Mouse (Mus musculus) liver, embryonic 14.5 days (tissue): ENCODE data around the gene Smarcb1. TPM values are rescaled to one million over a fixed set of nuclear protein-coding genes. Genes with fewer than 3 reads are reported as not detected.

Experiments used
- ATAC-seq: fragments of 200-750 bp; cut with Nextera tagmentation; 2 replicates; pipeline ENCODE4 v1.8.0; 2017; ENCODE audit warnings: moderate number of reproducible peaks, mild to moderate bottlenecking, moderate library complexity; ENCODE audit not compliant: insufficient read depth
- DNase-seq, 3 experiments: peaks; one replicate each; pipeline ENCODE4 v3.0.0-alpha.2; 2012 to 2013; ENCODE audit warnings: low read depth in 3 of 3, low spot score in 3 of 3
- H3K27ac ChIP-seq: fragments of 300-500 bp; sonication (generic); 2 replicates; pipeline ENCODE4 v1.5.1; 2014; ENCODE audit warnings: moderate library complexity, mild to moderate bottlenecking, control low read depth, inconsistent platforms
- H3K27me3 ChIP-seq: fragments of 300-500 bp; sonication (generic); 2 replicates; pipeline ENCODE4 v1.6.1; 2014; ENCODE audit warnings: mild to moderate bottlenecking, low read length, moderate library complexity; ENCODE audit not compliant: control insufficient read depth, insufficient read depth
- H3K36me3 ChIP-seq: fragments of 300-500 bp; sonication (generic); replicated peaks from 2 replicates; pipeline ENCODE4 v1.6.1; 2014; ENCODE audit warnings: low read depth; ENCODE audit not compliant: control insufficient read depth, insufficient read depth
- H3K4me1 ChIP-seq, 2 experiments: fragments of 200-500 bp in 1 of 2; fragments of 300-500 bp in 1 of 2; sonication (generic) in 1 of 2; replicated peaks; 2 replicates each; pipeline ENCODE4 v1.6.1; 2012 to 2014; ENCODE audit warnings: antibody characterized with exemption in 1 of 2, inconsistent platforms in 1 of 2, low read length in 1 of 2; ENCODE audit not compliant: control insufficient read depth in 2 of 2, insufficient read depth in 2 of 2
- H3K4me2 ChIP-seq: fragments of 300-500 bp; sonication (generic); 2 replicates; pipeline ENCODE4 v1.6.1; 2014; ENCODE audit warnings: low read depth, mild to moderate bottlenecking, control low read depth, moderate library complexity
- H3K4me3 ChIP-seq, 2 experiments: fragments of 200-500 bp in 1 of 2; fragments of 300-500 bp in 1 of 2; sonication (generic) in 1 of 2; 2 replicates each; pipeline ENCODE4 v1.5.1; 2012 to 2014; ENCODE audit warnings: low read depth in 2 of 2, low read length in 2 of 2, mild to moderate bottlenecking in 2 of 2, control low read depth in 1 of 2, inconsistent platforms in 1 of 2, moderate library complexity in 1 of 2; ENCODE audit not compliant: insufficient read depth in 1 of 2
- H3K9ac ChIP-seq: fragments of 300-500 bp; sonication (generic); replicated peaks from 2 replicates; pipeline ENCODE4 v1.6.1; 2014; ENCODE audit warnings: mild to moderate bottlenecking, control low read depth, moderate library complexity
- H3K9me3 ChIP-seq: fragments of 300-500 bp; sonication (generic); 2 replicates; pipeline ENCODE4 v1.6.1; 2016; ENCODE audit warnings: low read length, mixed read lengths; ENCODE audit not compliant: control insufficient read depth
- CTCF ChIP-seq: IDR thresholded peaks from 2 replicates; pipeline ENCODE4 v1.5.1; 2016; ENCODE audit warnings: antibody characterized with exemption, low read depth, control low read depth
- EP300 ChIP-seq: IDR thresholded peaks from 2 replicates; pipeline ENCODE4 v1.6.1; 2016; ENCODE audit warnings: antibody characterized with exemption, low read depth
- WGBS: fragments of 180-500 bp; shearing (Covaris S2); extraction: QIAGEN DNeasy Blood & Tissue Kit; methylation state at CpG from one replicate; pipeline ENCODE4 v1.1.7; 2014; ENCODE audit not compliant: insufficient replicate concordance; 5-methylcytosine and 5-hydroxymethylcytosine counted together
- polyA plus RNA-seq, 2 experiments: library from polyadenylated mRNA; depleted of rRNA in 1 of 2; stranded (reverse) in 1 of 2; unstranded in 1 of 2; fragments of >200 nt; fragmentation: Nextera tagmentation in 1 of 2; extraction: Ambion mirVana in 1 of 2; gene quantifications; 2 replicates each; pipeline versions ENCODE4 v1.2.1 to v1.2.3; 2012 to 2014

The Smarcb1 gene
- polyA plus RNA-seq, 2 experiments: 28.5 to 47.7 TPM

DNA sequence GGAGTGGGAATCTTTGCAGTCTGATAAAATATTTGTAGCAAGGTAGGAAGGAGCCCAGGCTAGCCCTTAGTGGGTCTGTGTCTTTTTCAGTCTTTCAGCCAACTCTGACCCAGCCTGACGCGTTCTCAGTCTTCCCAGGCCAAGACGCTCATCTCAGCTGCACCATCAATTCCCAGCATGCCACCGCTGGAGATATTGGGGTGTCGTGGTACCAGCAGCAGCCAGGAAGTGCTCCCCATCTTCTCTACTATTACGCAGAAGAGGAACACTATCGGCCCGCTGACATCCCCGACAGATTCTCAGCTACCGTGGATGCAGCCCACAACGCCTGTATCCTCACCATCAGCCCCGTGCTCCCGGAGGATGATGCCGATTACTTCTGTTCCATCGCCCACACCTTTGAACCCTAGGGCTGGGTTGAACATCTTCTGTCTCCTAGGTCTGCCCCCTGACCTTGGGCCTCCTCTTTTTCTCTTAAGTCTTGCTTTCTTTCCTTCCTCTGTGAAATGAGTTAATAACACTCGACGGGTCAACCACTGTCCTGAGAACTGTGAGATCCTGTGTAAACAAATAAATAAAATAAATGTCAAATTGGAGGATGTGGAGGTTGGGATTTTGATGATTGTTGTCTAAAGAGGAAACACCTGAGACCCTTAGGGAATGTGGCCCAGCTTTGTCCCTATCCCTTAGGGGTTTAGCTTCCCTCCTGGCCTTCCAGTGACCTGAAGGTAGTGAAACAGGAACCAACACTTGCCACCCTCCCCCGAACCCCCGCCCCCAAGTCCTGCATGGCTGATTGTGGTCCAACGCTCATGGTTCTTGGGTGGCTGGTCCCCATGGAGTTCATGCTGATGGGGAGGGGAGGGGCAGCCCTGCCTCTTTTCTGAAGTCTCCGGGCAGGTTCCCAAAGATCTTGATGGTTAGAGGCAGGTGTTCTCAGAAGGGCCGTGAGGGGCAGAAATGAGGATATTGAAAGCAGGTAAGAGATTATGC lies 27.9 kb upstream of the Smarcb1 start:
- no peak for ATAC-seq
- H3K27ac ChIP-seq: no peak overlapping the region
- DNase-seq: no peak
- H3K4me3 ChIP-seq: no peak overlapping the region
- no peak overlapping the region for H3K9ac ChIP-seq
- H3K4me1 ChIP-seq: peaks cover 0 to 7% of the 10 kb centered on the region in 2 experiments; a peak in 1 of 4 replicates
- WGBS: 67% methylated on average over 22 of the region's 22 CpGs
- no peak overlapping the region for H3K4me2 ChIP-seq
- no peaks in the 10 kb centered on the region for H3K9me3 ChIP-seq
- peaks cover 26% of the 10 kb centered on the region for H3K27me3 ChIP-seq
- no peaks in the 10 kb centered on the region for H3K36me3 ChIP-seq
- TF ChIP-seq CTCF (no peak), EP300 (no peak)

DNA sequence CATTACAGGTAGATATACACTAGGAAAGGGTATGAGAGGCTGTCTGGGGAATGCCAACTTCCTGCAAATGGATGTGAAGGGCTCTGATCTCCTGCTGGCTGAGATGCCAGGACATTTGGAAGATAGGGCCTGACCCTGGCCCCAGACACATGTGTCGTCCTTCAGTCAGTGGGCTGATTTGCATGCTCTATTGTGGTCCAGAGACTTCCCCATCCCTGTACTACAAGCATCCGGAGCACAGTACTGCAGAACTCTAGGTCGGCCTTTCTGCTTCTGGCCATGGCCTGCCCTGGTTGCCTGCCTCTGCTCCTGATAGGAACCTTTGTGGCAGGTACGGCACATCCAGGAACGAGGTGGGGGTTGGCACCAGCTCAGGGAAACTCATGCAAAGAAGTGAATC lies 26.7 kb upstream of the Smarcb1 start:
- Histone ChIP-seq H3K9me3 (no peaks in the 10 kb centered on the region), H3K4me3 (no peak overlapping the region), H3K36me3 (no peaks in the 10 kb centered on the region), H3K9ac (no peak overlapping the region), H3K4me2 (no peak overlapping the region), H3K27ac (no peak overlapping the region), H3K27me3 (peaks cover 26% of the 10 kb centered on the region), H3K4me1 (peaks cover 0 to 5% of the 10 kb centered on the region in 2 experiments; a peak in 1 of 4 replicates)
- ATAC-seq: no peak
- no peak for DNase-seq
- 62% methylated on average over 5 of the region's 5 CpGs for WGBS
- no peak for TF ChIP-seq EP300
- no peak for TF ChIP-seq CTCF

DNA sequence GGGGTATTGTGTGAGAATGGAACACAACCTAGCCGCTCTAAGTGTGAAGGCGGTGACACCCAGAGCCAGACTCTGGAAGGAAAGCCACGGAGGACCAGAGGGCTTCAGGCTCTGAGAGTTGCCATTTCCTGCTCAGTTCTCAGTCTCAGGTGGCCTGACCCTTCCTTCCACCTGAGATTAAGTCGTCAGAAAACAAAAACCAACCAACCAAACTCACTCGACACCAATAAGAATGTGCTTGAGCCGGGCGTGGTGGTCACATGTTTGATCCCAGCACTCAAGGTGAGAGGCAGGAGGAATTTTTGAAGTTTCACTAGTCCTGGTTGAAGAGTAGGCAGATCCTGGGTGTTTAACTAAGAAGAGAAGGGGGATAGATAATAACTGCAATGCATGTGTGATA lies 24.5 kb upstream of the Smarcb1 start:
- WGBS: 60% methylated on average over 7 of the region's 7 CpGs
- no peaks in the 10 kb centered on the region for H3K9me3 ChIP-seq
- ATAC-seq (no peak), DNase-seq (no peak)
- TF ChIP-seq EP300 (no peak), CTCF (no peak)
- H3K4me3 ChIP-seq: no peak overlapping the region
- peaks cover 23% of the 10 kb centered on the region for H3K27me3 ChIP-seq
- H3K9ac ChIP-seq: no peak overlapping the region
- no peak overlapping the region for H3K4me2 ChIP-seq
- H3K27ac ChIP-seq: no peak overlapping the region
- H3K36me3 ChIP-seq: no peaks in the 10 kb centered on the region
- peaks cover under 1 to 4% of the 10 kb centered on the region in 2 experiments; a peak in 3 of 4 replicates for H3K4me1 ChIP-seq

DNA sequence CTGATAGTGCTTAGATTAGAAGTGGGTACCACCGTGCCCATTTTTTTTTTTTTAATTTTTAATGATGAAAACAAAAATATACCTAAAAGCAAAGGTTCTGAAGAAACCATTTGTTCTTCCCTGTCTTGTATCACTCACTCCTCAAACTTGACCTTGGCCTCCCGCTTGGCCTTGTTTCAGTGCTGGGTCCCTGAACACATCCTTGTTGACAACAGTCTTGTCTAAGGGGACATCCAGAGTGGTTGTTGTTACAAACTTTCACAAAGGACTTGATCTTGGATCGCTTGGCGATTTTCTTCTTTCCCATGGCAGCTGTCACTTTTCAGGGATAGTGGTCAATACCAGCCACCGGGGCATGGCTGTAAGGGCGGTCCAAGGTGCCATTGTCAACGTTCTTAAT lies 23.8 kb upstream of the Smarcb1 start:
- 82% methylated on average over 7 of the region's 7 CpGs for WGBS
- H3K4me1 ChIP-seq: peaks cover 7 to 9% of the 10 kb centered on the region in 2 experiments
- ATAC-seq (no peak), DNase-seq (no peak)
- no peak overlapping the region for H3K27ac ChIP-seq
- TF ChIP-seq EP300 (no peak), CTCF (no peak)
- H3K36me3 ChIP-seq: no peaks in the 10 kb centered on the region
- H3K9me3 ChIP-seq: no peaks in the 10 kb centered on the region
- no peak overlapping the region for H3K4me3 ChIP-seq
- H3K9ac ChIP-seq: no peak overlapping the region
- no peak overlapping the region for H3K4me2 ChIP-seq
- peaks cover 16% of the 10 kb centered on the region for H3K27me3 ChIP-seq

DNA sequence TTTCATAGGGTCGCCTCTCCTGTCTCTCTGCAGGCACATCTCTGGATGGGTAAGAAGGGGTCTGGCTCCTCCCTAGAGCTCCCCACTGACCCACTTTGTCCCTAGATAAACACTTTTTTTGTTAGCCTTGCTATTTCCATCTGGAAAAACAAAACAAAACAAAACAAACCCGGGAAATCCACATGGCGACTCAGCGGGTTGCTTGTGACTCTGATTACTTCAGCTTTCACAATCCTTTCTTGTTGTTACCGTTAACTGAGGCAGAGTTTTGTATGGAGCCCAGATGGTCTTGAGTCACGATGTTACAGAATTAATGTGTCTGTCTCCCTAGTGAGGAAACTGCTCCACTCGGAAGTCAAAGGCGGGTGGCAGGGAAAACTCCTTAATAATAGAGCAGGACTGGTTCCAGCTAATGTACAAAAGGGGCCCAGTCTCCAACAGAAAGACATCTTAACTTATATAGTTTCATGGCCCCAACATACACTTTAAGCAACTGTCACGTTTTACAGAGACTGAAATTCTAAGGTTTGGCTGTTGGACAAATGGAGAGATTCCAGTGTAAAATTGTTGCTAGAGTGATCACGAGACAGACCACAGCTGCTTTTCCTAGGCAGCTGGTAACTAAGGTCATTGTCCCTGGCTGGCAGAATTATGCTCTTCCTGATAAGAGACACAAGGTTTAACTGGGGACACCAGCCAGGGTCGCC lies 22.8 kb upstream of the Smarcb1 start:
- Histone ChIP-seq H3K4me1 (peaks cover 13 to 16% of the 10 kb centered on the region in 2 experiments), H3K27me3 (peaks cover 8% of the 10 kb centered on the region), H3K4me3 (no peak overlapping the region), H3K36me3 (no peaks in the 10 kb centered on the region), H3K27ac (no peak overlapping the region), H3K9ac (no peak overlapping the region), H3K9me3 (no peaks in the 10 kb centered on the region), H3K4me2 (no peak overlapping the region)
- no peak for DNase-seq
- 40% methylated on average over 11 of the region's 11 CpGs for WGBS
- no peak for ATAC-seq
- TF ChIP-seq EP300: no peak
- TF ChIP-seq CTCF: no peak
